Mouse (Mus musculus): ENCODE measurements at regions not wholly inside any gene's neighbourhood (a gene's known extent, or its start where the extent isn't known, plus 50 kb on each side); places are given as distances from the start of the nearest gene placed in this dataset.

- DNase-seq: no peak
Measured at GRCm38 (mm10) chr9:101546213-101546832, 294.7 kb upstream of the Ppp2r3a start.

GRCm38 (mm10) chr9:101518137-101518536 lies 266.5 kb upstream of the Ppp2r3a start:
- DNase-seq: no peak

GRCm38 (mm10) chr9:101510807-101511206 lies 259.2 kb upstream of the Ppp2r3a start:
- no peak for DNase-seq

GRCm38 (mm10) chr9:101509196-101509595 lies 257.6 kb upstream of the Ppp2r3a start:
- DNase-seq: no peak

GRCm38 (mm10) chr9:101507023-101507690 lies 255.6 kb upstream of the Ppp2r3a start:
- DNase-seq: no peak

- peak; percentile 27 for DNase-seq
Measured at GRCm38 (mm10) chr9:101501706-101502465, 250.3 kb upstream of the Ppp2r3a start.

GRCm38 (mm10) chr9:101501036-101501435 lies 249.4 kb upstream of the Ppp2r3a start:
- DNase-seq: no peak

GRCm38 (mm10) chr9:101498721-101499120 lies 247.1 kb upstream of the Ppp2r3a start:
- no peak for DNase-seq

GRCm38 (mm10) chr9:101495768-101496167 lies 244.2 kb upstream of the Ppp2r3a start:
- no peak for DNase-seq

GRCm38 (mm10) chr9:101489013-101489412 lies 237.4 kb upstream of the Ppp2r3a start:
- DNase-seq: no peak

GRCm38 (mm10) chr9:101476223-101476622 lies 224.6 kb upstream of the Ppp2r3a start:
- no peak for DNase-seq

GRCm38 (mm10) chr9:101473074-101473461 lies 221.5 kb upstream of the Ppp2r3a start:
- DNase-seq: no peak

- DNase-seq: peak; percentile 80
Measured at GRCm38 (mm10) chr9:101472101-101473073, 220.8 kb upstream of the Ppp2r3a start.

- no peak for DNase-seq
Measured at GRCm38 (mm10) chr9:101471665-101472064, 220.1 kb upstream of the Ppp2r3a start.

GRCm38 (mm10) chr9:101469756-101470155 lies 218.2 kb upstream of the Ppp2r3a start:
- DNase-seq: peak; percentile 54

GRCm38 (mm10) chr9:101464727-101465427 lies 213.3 kb upstream of the Ppp2r3a start:
- DNase-seq: no peak

- no peak for DNase-seq
Measured at GRCm38 (mm10) chr9:101458947-101459627, 207.5 kb upstream of the Ppp2r3a start.

- DNase-seq: no peak
Measured at GRCm38 (mm10) chr9:101458306-101458946, 206.8 kb upstream of the Ppp2r3a start.

GRCm38 (mm10) chr9:101446316-101446715 lies 194.7 kb upstream of the Ppp2r3a start:
- no peak for DNase-seq

GRCm38 (mm10) chr9:101445764-101446163 lies 194.2 kb upstream of the Ppp2r3a start:
- peak; percentile 30 for DNase-seq

- no peak for DNase-seq
Measured at GRCm38 (mm10) chr9:101445293-101445692, 193.7 kb upstream of the Ppp2r3a start.

All from adrenal gland, adult 8-10 months (tissue).